Mouse (Mus musculus): ENCODE data around the gene Mcm7.
A peak's percentile ranks its signal among the peaks of the same experiment; 100 is the strongest.

Gene Mcm7

GRCm38 (mm10) chr5:138154390-138154789 lies 17.8 kb downstream of the Mcm7 start:
- DNase-seq, result no peak

GRCm38 (mm10) chr5:138138585-138138984 lies 33.6 kb downstream of the Mcm7 start:
- DNase-seq, result no peak

GRCm38 (mm10) chr5:138137935-138138549 lies 34.2 kb downstream of the Mcm7 start:
- peak; percentile 54 for DNase-seq

GRCm38 (mm10) chr5:138137257-138137656 lies 35.0 kb downstream of the Mcm7 start:
- no peak for DNase-seq

- no peak for DNase-seq
Observed at GRCm38 (mm10) chr5:138132425-138133064, 39.7 kb downstream of the Mcm7 start.

- no peak for DNase-seq
Observed at GRCm38 (mm10) chr5:138118041-138118440, 54.2 kb downstream of the Mcm7 start.

- no peak for DNase-seq
Observed at GRCm38 (mm10) chr5:138117199-138118015, 54.8 kb downstream of the Mcm7 start.

GRCm38 (mm10) chr5:138116255-138117198 lies 55.7 kb downstream of the Mcm7 start, which contains the start of gene Zscan21:
TSS of gene Zscan21 (plus strand) at chr5:138116903.
- peak; percentile 92 for DNase-seq
